Mouse (Mus musculus): ENCODE results near the gene Pidd1.

Pidd1 gene

GRCm38 (mm10) chr7:141467230-141468030, 23.6 kb upstream of the Pidd1 start, which contains the start of gene Cd151:
Gene Cd151 (plus strand): TSS chr7:141467392.
- ChIA-PET CTCF (interaction anchor here in 3 of 4 experiments (0.6 to 3.8 kb wide), 15 partner anchors 8 to 189 kb away, joined by 3 to 46 read pairs (median 5); partner anchors contain the start of genes Chid1 (in 1 of the 3), Cracr2b (in 1 of the 3), Pidd1 (in 1 of the 3) and Pnpla2 (in 1 of the 3)), POLR2A (interaction anchor here (0.6 to 38.4 kb wide), 40 partner anchors 0 to 615 kb away, joined by 3 to 944 read pairs (median 6); partner anchors contain the start of genes Pnpla2 (in 4 of the 4), Rplp2 (in 4 of the 4), Cracr2b (in 3 of the 4) and Cd151 (in 2 of the 4))

- POLR2A ChIA-PET = interaction anchor here (0.6 to 38.4 kb wide), 19 partner anchors 1 to 122 kb away, joined by 3 to 944 read pairs (median 6); partner anchors contain the start of genes Rplp2 (in 4 of the 4), Pnpla2 (in 3 of the 4), Cd151 (in 2 of the 4) and Cend1 (in 2 of the 4)
Observed at GRCm38 (mm10) chr7:141466607-141467148, 22.9 kb upstream of the Pidd1 start.

GRCm38 (mm10) chr7:141466045-141466394, 22.2 kb upstream of the Pidd1 start:
- CTCF ChIA-PET = interaction anchor here in 2 of 4 experiments (1.0 to 1.7 kb wide), 6 partner anchors 11 to 71 kb away, joined by 3 to 10 read pairs (median 4); partner anchors contain the start of gene Pnpla2 (in 1 of the 2)

More at GRCm38 (mm10) chr7:141466607-141467148, 22.9 kb upstream of the Pidd1 start:
- CTCF ChIA-PET = interaction anchor here in 3 of 4 experiments (0.6 to 3.3 kb wide), 10 partner anchors 8 to 75 kb away, joined by 3 to 22 read pairs (median 4); partner anchors contain the start of genes Pnpla2 (in 1 of the 3) and Taldo1 (in 1 of the 3)

GRCm38 (mm10) chr7:141465388-141466044, 21.7 kb upstream of the Pidd1 start:
- ChIA-PET POLR2A (interaction anchor here in 3 of 4 experiments (0.6 to 38.4 kb wide), 27 partner anchors 2 to 366 kb away, joined by 3 to 944 read pairs (median 5); partner anchors contain the start of genes Polr2l (in 3 of the 3), Tspan4 (in 3 of the 3), Cd151 (in 2 of the 3) and Cracr2b (in 2 of the 3)), CTCF (interaction anchor here in 3 of 4 experiments (0.6 to 1.7 kb wide), 18 partner anchors 10 to 242 kb away, joined by 3 to 12 read pairs (median 4); partner anchors contain the start of genes Eps8l2 (in 1 of the 3), Pnpla2 (in 1 of the 3), Polr2l (in 1 of the 3) and Tspan4 (in 1 of the 3))

More at GRCm38 (mm10) chr7:141466045-141466394, 22.2 kb upstream of the Pidd1 start:
- POLR2A ChIA-PET = interaction anchor here (0.7 to 38.4 kb wide), 19 partner anchors 1 to 92 kb away, joined by 3 to 944 read pairs (median 5); partner anchors contain the start of genes Pnpla2 (in 3 of the 4), Polr2l (in 3 of the 4), Tspan4 (in 3 of the 4) and Cd151 (in 2 of the 4)

GRCm38 (mm10) chr7:141464603-141465201, 20.9 kb upstream of the Pidd1 start:
- CTCF ChIA-PET = interaction anchor here in 3 of 4 experiments (0.5 to 1.7 kb wide), 19 partner anchors 9 to 241 kb away, joined by 3 to 12 read pairs (median 4); partner anchors contain the start of genes Eps8l2 (in 1 of the 3), Pnpla2 (in 1 of the 3), Polr2l (in 1 of the 3) and Tspan4 (in 1 of the 3)
- POLR2A ChIA-PET = interaction anchor here (0.6 to 38.4 kb wide), 27 partner anchors 3 to 365 kb away, joined by 3 to 944 read pairs (median 4); partner anchors contain the start of genes Cd151 (in 2 of the 4), Cracr2b (in 2 of the 4), Pidd1 (in 2 of the 4) and Pnpla2 (in 2 of the 4)

GRCm38 (mm10) chr7:141463824-141464602, 20.2 kb upstream of the Pidd1 start:
- POLR2A ChIA-PET = interaction anchor here (0.5 to 38.4 kb wide), 22 partner anchors 3 to 416 kb away, joined by 3 to 944 read pairs (median 5); partner anchors contain the start of genes Polr2l (in 3 of the 4), Tspan4 (in 3 of the 4), Cd151 (in 2 of the 4) and Cracr2b (in 2 of the 4)
- CTCF ChIA-PET = interaction anchor here in 3 of 4 experiments (0.5 to 2.1 kb wide), 12 partner anchors 8 to 55 kb away, joined by 3 to 5 read pairs (median 4); partner anchors contain the start of genes Polr2l (in 1 of the 3) and Tspan4 (in 1 of the 3)

GRCm38 (mm10) chr7:141462333-141462821, 18.6 kb upstream of the Pidd1 start:
- ChIA-PET POLR2A (interaction anchor here (0.5 to 38.4 kb wide), 17 partner anchors 3 to 911 kb away, joined by 3 to 944 read pairs (median 6); partner anchors contain the start of genes Polr2l (in 4 of the 4), Tspan4 (in 4 of the 4), Cd151 (in 2 of the 4) and Cracr2b (in 2 of the 4)), CTCF (interaction anchor here in 3 of 4 experiments (0.6 to 2.1 kb wide), 8 partner anchors 14 to 1413 kb away, joined by 3 to 11 read pairs (median 4); partner anchors contain the start of genes Msx3 (in 1 of the 3), Rplp2 (in 1 of the 3) and Sct (in 1 of the 3))

- ChIA-PET POLR2A (interaction anchor here (0.5 to 38.4 kb wide), 16 partner anchors 3 to 912 kb away, joined by 3 to 944 read pairs (median 8); partner anchors contain the start of genes Polr2l (in 4 of the 4), Tspan4 (in 4 of the 4), Rplp2 (in 3 of the 4) and Cd151 (in 2 of the 4)), CTCF (interaction anchor here (0.7 to 2.2 kb wide), 12 partner anchors 10 to 394 kb away, joined by 3 to 11 read pairs (median 5); partner anchors contain the start of genes Rplp2 (in 1 of the 4), Sct (in 1 of the 4) and Taldo1 (in 1 of the 4))
Observed at GRCm38 (mm10) chr7:141461521-141462332, 17.9 kb upstream of the Pidd1 start.

- POLR2A ChIA-PET = interaction anchor here (0.6 to 38.4 kb wide), 21 partner anchors 1 to 245 kb away, joined by 3 to 944 read pairs (median 4); partner anchors contain the start of genes Rplp2 (in 3 of the 4), Cd151 (in 2 of the 4), Cracr2b (in 2 of the 4) and Pidd1 (in 2 of the 4)
- CTCF ChIA-PET = interaction anchor here in 3 of 4 experiments (0.6 to 3.8 kb wide), 12 partner anchors 8 to 69 kb away, joined by 3 to 27 read pairs (median 4); partner anchors contain the start of gene Taldo1 (in 1 of the 3)
Observed at GRCm38 (mm10) chr7:141460391-141461113, 16.7 kb upstream of the Pidd1 start, which contains the start of gene Cracr2b. Gene Cracr2b (plus strand): TSS chr7:141461094.

- POLR2A ChIA-PET = interaction anchor here (0.6 to 38.4 kb wide), 20 partner anchors 1 to 245 kb away, joined by 3 to 944 read pairs (median 5); partner anchors contain the start of genes Cd151 (in 2 of the 4), Cracr2b (in 2 of the 4), Pidd1 (in 2 of the 4) and Pnpla2 (in 2 of the 4)
- CTCF ChIA-PET = interaction anchor here in 3 of 4 experiments (0.7 to 3.8 kb wide), 12 partner anchors 9 to 122 kb away, joined by 3 to 27 read pairs (median 6); partner anchors contain the start of genes Eps8l2 (in 1 of the 3) and Taldo1 (in 1 of the 3)
Observed at GRCm38 (mm10) chr7:141460001-141460390, 16.2 kb upstream of the Pidd1 start.

- CTCF ChIA-PET = interaction anchor here (0.5 to 3.8 kb wide), 24 partner anchors 9 to 384 kb away, joined by 3 to 27 read pairs (median 5); partner anchors contain the start of genes Eps8l2 (in 1 of the 4), Pidd1 (in 1 of the 4), Polr2l (in 1 of the 4) and Rplp2 (in 1 of the 4)
- POLR2A ChIA-PET = interaction anchor here in 3 of 4 experiments (1.0 to 38.4 kb wide), 18 partner anchors 0 to 231 kb away, joined by 3 to 944 read pairs (median 6); partner anchors contain the start of genes Cd151 (in 2 of the 3), Cracr2b (in 2 of the 3), Pidd1 (in 2 of the 3) and Pnpla2 (in 2 of the 3)
Observed at GRCm38 (mm10) chr7:141459301-141459711, 15.5 kb upstream of the Pidd1 start.

GRCm38 (mm10) chr7:141458661-141459060, 14.8 kb upstream of the Pidd1 start:
- ChIA-PET POLR2A (interaction anchor here in 3 of 4 experiments (0.6 to 38.4 kb wide), 26 partner anchors 1 to 545 kb away, joined by 3 to 944 read pairs (median 3); partner anchors contain the start of genes Rplp2 (in 3 of the 3), Cd151 (in 2 of the 3), Cend1 (in 2 of the 3) and Cracr2b (in 2 of the 3)), CTCF (interaction anchor here (0.5 to 3.8 kb wide), 42 partner anchors 8 to 1205 kb away, joined by 3 to 27 read pairs (median 3); partner anchors contain the start of genes Cend1 (in 2 of the 4), Rplp2 (in 2 of the 4), Cd151 (in 1 of the 4) and Chid1 (in 1 of the 4))

Data from embryonic stem cell, embryonic (primary cell).